Mouse (Mus musculus): ENCODE data around the gene Foxa2.

The Foxa2 gene

GRCm38 (mm10) chr2:148046799-148047165 is at the start of gene Foxa2:
Gene Foxa2, minus strand, starts transcription at chr2:148046969.
- no peak for DNase-seq (ENCODE audit: low read depth)

DNA sequence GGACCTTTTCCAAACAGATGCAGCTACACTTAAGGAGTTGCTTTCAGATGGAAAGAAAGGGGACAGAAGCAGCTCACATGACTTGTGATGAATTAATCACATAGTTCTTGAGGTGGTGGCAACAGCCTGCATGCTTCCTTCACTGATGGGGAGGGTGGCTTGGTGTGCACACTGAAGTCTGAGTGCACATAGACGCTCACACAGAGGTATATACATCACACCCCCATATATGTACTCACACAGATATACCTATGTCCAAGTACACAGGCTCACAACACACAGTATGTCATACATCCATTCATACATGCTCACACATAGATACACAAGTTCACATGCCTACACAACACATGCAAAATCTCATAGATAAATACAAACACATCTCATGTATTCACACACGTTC is 45.3 kb upstream of the Foxa2 start:
- DNase-seq (ENCODE audit: low read depth), result no peak

- no peak for DNase-seq (ENCODE audit: low read depth)
Measured at GRCm38 (mm10) chr2:148091657-148092056, 44.9 kb upstream of the Foxa2 start.

DNA sequence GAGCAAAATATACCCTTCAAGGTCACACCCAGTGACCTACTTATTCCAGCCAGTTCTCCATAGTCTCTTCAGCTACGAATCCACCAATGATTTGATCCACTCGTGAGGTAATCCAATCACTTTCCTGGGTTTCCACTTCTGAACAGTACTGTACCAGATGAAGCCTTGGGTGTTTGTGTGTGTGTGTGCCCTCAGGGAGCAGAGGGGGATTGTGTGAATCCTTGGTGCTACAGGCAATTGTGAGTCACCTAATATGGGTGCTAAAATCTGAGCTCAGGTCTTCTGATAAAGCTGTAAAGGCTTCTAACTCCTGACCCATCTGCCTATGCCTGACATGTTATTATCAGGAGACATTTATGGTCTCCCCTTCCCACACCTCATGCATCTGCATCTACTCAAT is 43.3 kb upstream of the Foxa2 start:
- no peak for DNase-seq (ENCODE audit: low read depth)

DNA sequence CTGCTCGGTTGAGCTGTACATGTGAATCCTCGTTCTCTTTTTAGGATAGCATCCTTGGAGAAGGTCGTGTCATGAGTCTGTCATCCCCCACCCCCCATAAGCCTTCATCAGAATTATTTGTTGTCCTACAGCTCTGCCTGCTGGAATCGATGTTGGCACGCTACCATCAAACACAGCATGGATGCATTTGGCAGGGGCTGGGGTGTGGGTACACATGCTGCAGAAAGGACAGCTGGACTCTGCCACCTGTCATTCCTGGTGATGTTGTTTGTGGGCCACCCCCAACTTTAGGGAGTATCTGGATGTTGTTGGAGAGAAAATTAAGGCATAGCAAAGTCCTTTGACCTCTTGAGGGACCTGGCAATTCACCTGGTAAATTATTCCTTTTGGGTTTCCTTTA is 38.8 kb upstream of the Foxa2 start:
- DNase-seq (ENCODE audit: low read depth), result no peak

GRCm38 (mm10) chr2:148085126-148085525 is 38.4 kb upstream of the Foxa2 start:
- no peak for DNase-seq (ENCODE audit: low read depth)

GRCm38 (mm10) chr2:148082283-148082682 is 35.5 kb upstream of the Foxa2 start:
- DNase-seq (ENCODE audit: low read depth), result peak; percentile 1

- no peak for DNase-seq (ENCODE audit: low read depth)
Measured at GRCm38 (mm10) chr2:148060705-148061104, 13.9 kb upstream of the Foxa2 start.

GRCm38 (mm10) chr2:148053411-148053810 is 6.6 kb upstream of the Foxa2 start:
- no peak for DNase-seq (ENCODE audit: low read depth)

- no peak for DNase-seq (ENCODE audit: low read depth)
Measured at GRCm38 (mm10) chr2:148048484-148049129, 1.8 kb upstream of the Foxa2 start.

- no peak for DNase-seq (ENCODE audit: low read depth)
Measured at GRCm38 (mm10) chr2:148047611-148048010, 842 bp upstream of the Foxa2 start.

DNA sequence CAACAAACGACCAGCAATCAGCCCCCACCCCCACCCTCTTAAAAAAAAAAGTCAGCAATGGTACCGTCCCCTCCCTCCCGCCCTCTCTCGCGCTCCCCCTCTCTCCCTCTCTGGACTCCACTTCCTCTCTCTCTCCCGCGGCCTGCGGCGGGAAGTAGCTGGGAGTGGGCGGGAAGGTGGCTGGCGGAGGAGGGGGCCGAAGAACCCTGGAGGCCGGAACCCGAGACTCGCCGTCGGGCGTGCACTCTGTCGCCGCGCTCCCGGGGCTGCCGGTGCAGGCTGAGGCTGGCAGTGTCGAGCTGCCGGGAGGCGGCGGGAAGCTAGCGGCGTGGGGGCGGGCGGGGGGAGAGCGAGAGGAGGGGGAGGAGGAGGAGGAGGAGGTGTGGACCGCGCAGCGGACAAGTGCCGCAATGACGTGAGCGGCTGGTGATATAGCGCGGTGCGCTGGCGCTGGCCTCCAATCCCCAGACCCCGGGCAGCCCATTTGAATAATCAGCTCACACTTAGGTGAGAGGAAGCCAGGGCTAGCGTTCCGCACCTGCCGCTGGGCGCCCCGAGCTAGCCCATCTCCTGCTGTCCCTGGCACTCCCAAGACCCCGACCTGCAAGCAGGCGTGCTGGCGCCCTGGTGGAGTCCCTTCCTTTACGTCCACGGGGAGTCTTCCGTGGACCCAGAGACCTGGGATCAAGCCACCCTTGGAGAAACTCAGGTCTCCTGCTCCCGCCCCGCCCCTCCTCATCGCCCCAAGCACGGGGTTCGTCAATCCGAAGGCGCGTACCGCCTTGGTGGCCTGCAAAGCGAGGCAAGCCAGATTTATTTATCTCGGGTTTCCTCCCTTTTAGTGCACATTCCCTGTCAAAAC is 601 bp downstream of the Foxa2 start:
- no peak for DNase-seq (ENCODE audit: low read depth)

GRCm38 (mm10) chr2:148045543-148045936 is 1.2 kb downstream of the Foxa2 start:
- DNase-seq (ENCODE audit: low read depth), result no peak

- DNase-seq (ENCODE audit: low read depth), result no peak
Measured at GRCm38 (mm10) chr2:148044877-148045539, 1.8 kb downstream of the Foxa2 start.

GRCm38 (mm10) chr2:148043976-148044876 is 2.5 kb downstream of the Foxa2 start:
- no peak for DNase-seq (ENCODE audit: low read depth)

DNA sequence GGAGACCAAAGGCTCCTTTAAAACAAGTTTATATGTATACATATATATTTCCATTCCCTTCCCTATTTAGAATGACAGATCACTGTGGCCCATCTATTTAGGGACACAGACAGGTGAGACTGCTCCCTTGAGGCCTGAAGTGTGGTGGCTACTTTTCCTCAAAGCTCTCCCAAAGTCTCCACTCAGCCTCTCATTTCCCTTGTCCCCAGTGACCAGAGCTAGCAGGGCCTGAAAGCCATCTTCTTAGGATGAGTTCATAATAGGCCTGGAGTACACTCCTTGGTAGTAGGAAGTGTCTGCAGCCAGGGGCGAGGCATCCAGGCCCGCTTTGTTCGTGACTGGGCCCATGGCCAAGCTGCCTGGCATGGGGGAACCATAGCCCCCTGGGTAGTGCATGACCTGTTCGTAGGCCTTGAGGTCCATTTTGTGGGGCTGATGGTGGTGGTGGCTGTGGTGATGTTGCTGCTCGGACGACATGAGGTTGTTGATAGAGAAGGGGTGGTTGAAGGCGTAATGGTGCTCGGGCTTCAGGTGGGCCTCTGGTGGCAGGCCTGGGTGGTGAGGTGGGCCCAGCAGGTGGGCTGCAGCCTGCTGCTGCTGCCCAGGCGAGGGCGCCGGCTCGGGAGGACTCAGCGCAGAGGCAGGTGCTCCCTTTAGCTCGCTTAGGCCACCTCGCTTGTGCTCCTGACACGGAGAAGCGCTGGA is 3.3 kb downstream of the Foxa2 start:
- no peak for DNase-seq (ENCODE audit: low read depth)

- no peak for DNase-seq (ENCODE audit: low read depth)
Measured at GRCm38 (mm10) chr2:148042126-148042640, 4.6 kb downstream of the Foxa2 start.

DNA sequence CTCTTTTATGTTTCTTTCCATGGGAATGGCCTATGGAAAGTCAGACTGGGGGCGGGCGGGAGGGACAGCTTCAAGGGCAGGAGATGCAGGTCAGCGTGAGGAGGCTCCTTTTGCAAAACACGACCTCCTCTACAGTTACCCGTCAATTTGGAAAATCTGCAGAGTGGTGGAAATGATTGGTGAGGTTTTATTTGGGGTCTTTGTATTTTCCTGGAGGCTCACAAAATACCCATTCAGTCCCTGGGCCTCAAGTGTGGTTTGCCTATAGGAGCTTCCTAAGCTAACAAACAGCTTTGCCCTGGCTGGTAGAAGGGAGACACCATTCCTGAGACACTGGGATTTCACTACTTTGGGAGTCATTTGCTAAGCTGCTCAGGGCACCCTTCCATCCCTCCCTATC is 5.4 kb downstream of the Foxa2 start:
- no peak for DNase-seq (ENCODE audit: low read depth)

- DNase-seq (ENCODE audit: low read depth), result no peak
Measured at GRCm38 (mm10) chr2:148040236-148041121, 6.3 kb downstream of the Foxa2 start.
